Mouse (Mus musculus) kidney, postnatal 0 days (tissue): Measurements from ENCODE around the gene Kctd7. TPM values are rescaled to one million over a fixed set of nuclear protein-coding genes. Genes with fewer than 3 reads are reported as not detected.

Experiments used
- ATAC-seq: fragments of 200-750 bp; cut with Nextera tagmentation; replicated peaks from 2 replicates; pipeline ENCODE4 v1.8.0; 2017; ENCODE audit warnings: low read depth, moderate number of reproducible peaks, moderate TSS enrichment, moderate library complexity; ENCODE audit not compliant: low FRiP score
- DNase-seq: peaks from one replicate; pipeline ENCODE4 v3.0.0-alpha.2; 2016; ENCODE audit warnings: low spot score
- H3K27ac ChIP-seq: fragments of 300-500 bp; sonication (generic); 2 replicates; pipeline ENCODE4 v1.5.1; 2014; ENCODE audit warnings: mild to moderate bottlenecking
- H3K27me3 ChIP-seq: fragments of 300-500 bp; sonication (generic); 2 replicates; pipeline ENCODE4 v1.6.1; 2014; ENCODE audit warnings: low read length, mixed read lengths; ENCODE audit not compliant: insufficient read depth
- H3K36me3 ChIP-seq: fragments of 300-500 bp; sonication (generic); 2 replicates; pipeline ENCODE4 v1.6.1; 2014; ENCODE audit warnings: low read length, mixed read lengths; ENCODE audit not compliant: insufficient read depth
- H3K4me1 ChIP-seq: fragments of 300-500 bp; sonication (generic); replicated peaks from 2 replicates; pipeline ENCODE4 v1.6.1; 2014; ENCODE audit warnings: antibody characterized with exemption, low read length, mixed read lengths; ENCODE audit not compliant: insufficient read depth
- H3K4me2 ChIP-seq: fragments of 300-500 bp; sonication (generic); 2 replicates; pipeline ENCODE4 v1.6.1; 2014; ENCODE audit warnings: mild to moderate bottlenecking, low read length, moderate library complexity, mixed read lengths
- H3K4me3 ChIP-seq: fragments of 300-500 bp; sonication (generic); replicated peaks from 2 replicates; pipeline ENCODE4 v1.5.1; 2014; ENCODE audit warnings: low read depth, low read length
- H3K9ac ChIP-seq: fragments of 300-500 bp; sonication (generic); 2 replicates; pipeline ENCODE4 v1.6.1; 2014; ENCODE audit warnings: low read depth, low read length
- H3K9me3 ChIP-seq: fragments of 300-500 bp; sonication (generic); replicated peaks from 2 replicates; pipeline ENCODE4 v1.6.1; 2016; ENCODE audit warnings: low read length, inconsistent platforms, mixed read lengths
- CTCF ChIP-seq: IDR thresholded peaks from 2 replicates; pipeline ENCODE4 v1.5.1; 2016; ENCODE audit warnings: antibody characterized with exemption, low read depth, mild to moderate bottlenecking, moderate library complexity
- WGBS: fragments of 180-500 bp; shearing (Covaris S2); extraction: QIAGEN DNeasy Blood & Tissue Kit; methylation state at CpG from one replicate; pipeline ENCODE4 v1.1.7; 2014; 5-methylcytosine and 5-hydroxymethylcytosine counted together
- polyA plus RNA-seq: library from polyadenylated mRNA; unstranded; fragments of >200 nt; fragmentation: Nextera tagmentation; extraction: Ambion mirVana; gene quantifications from 2 replicates; pipeline ENCODE4 v1.2.1, GENCODE M21; 2015

Kctd7 gene
- polyA plus RNA-seq, 1 experiment from 2014 or later: 4.2 TPM

DNA sequence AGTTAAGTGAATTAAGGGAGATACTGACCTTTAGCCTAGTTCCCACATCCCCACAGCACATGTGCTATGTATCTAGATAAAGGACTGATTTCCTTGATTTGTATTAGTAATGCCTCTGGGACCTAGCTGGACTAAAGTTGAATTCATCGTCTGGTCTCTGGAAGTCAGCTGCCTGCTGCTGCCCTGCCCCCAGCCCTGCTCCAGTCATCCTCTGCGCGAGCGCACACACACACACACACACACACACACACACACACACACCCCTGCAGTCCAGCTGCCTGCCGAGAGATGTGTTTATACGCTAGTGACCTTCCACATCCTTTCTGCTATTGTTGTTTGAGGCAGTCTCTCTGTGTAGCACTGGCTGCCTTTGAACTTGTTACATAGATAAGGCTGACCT is 23.8 kb upstream of the Kctd7 start:
- H3K9ac ChIP-seq: no peak overlapping the region
- TF ChIP-seq CTCF: no peak
- ATAC-seq (peak; percentile 72; the same call in 1 of the 2 replicates), DNase-seq (peak; percentile 65)
- H3K27ac ChIP-seq: no peak overlapping the region
- 0 out of 2 replicates have a peak, but pooled peaks cover 4% of the 10 kb centered on the region for H3K4me1 ChIP-seq
- H3K9me3 ChIP-seq: no peaks in the 10 kb centered on the region
- H3K4me3 ChIP-seq: no peak overlapping the region
- H3K36me3 ChIP-seq: no peaks in the 10 kb centered on the region
- H3K4me2 ChIP-seq: no peak overlapping the region
- H3K27me3 ChIP-seq: no peaks in the 10 kb centered on the region
- 43% methylated on average over 6 of the region's 6 CpGs for WGBS

GRCm38 (mm10) chr5:130122355-130122754 is 22.3 kb upstream of the Kctd7 start:
- H3K27ac ChIP-seq: no peak overlapping the region
- H3K27me3 ChIP-seq: no peaks in the 10 kb centered on the region
- no peak overlapping the region for H3K4me3 ChIP-seq
- H3K4me2 ChIP-seq: no peak overlapping the region
- no peak for ATAC-seq
- no peak for TF ChIP-seq CTCF
- DNase-seq: no peak
- 87% methylated on average over 2 of the region's 2 CpGs for WGBS
- H3K36me3 ChIP-seq: no peaks in the 10 kb centered on the region
- H3K9me3 ChIP-seq: no peaks in the 10 kb centered on the region
- no peak overlapping the region for H3K9ac ChIP-seq
- 0 out of 2 replicates have a peak, but pooled peaks cover 4% of the 10 kb centered on the region for H3K4me1 ChIP-seq

DNA sequence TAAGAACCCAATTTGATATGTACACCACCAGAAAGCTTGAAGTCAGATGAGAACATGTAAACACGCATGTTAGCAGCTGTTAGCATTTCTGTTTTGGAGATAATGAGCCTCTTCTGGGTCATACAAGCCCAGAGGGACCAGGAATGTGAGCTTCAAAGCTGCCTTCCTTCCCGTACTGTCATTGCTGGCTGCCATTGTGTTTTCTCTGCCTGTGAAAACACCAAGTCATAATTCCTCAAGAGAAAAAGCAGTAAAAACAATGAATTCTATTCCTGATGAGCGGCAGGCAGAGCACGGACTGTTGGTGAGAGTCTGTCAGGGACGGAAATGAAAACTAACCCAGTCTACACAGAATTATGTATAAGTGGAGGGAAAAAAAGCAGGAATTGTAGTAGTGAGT is 20.4 kb upstream of the Kctd7 start:
- Histone ChIP-seq H3K9me3 (no peaks in the 10 kb centered on the region), H3K27me3 (no peaks in the 10 kb centered on the region), H3K36me3 (no peaks in the 10 kb centered on the region), H3K4me3 (no peak overlapping the region), H3K27ac (0 out of 2 replicates have a peak overlapping the region, but pooled peaks have one; percentile 54), H3K4me1 (no peaks in the 10 kb centered on the region), H3K9ac (no peak overlapping the region), H3K4me2 (no peak overlapping the region)
- 54% methylated on average over 5 of the region's 5 CpGs for WGBS
- TF ChIP-seq CTCF: no peak
- DNase-seq (peak; percentile 80), ATAC-seq (no peak)

- Histone ChIP-seq H3K27me3 (no peaks in the 10 kb centered on the region), H3K9ac (no peak overlapping the region), H3K4me3 (no peak overlapping the region), H3K4me2 (no peak overlapping the region), H3K4me1 (no peaks in the 10 kb centered on the region), H3K27ac (no peak overlapping the region), H3K9me3 (no peaks in the 10 kb centered on the region), H3K36me3 (no peaks in the 10 kb centered on the region)
- WGBS: 55% methylated on average over 11 of the region's 11 CpGs
- no peak for TF ChIP-seq CTCF
- ATAC-seq: peak; percentile 49; the same call in 1 of the 2 replicates
- no peak for DNase-seq
Observed at GRCm38 (mm10) chr5:130128686-130129523, 15.8 kb upstream of the Kctd7 start.

GRCm38 (mm10) chr5:130129524-130129793 is 15.2 kb upstream of the Kctd7 start:
- no peak overlapping the region for H3K4me2 ChIP-seq
- H3K9me3 ChIP-seq: no peaks in the 10 kb centered on the region
- H3K36me3 ChIP-seq: no peaks in the 10 kb centered on the region
- no peaks in the 10 kb centered on the region for H3K27me3 ChIP-seq
- TF ChIP-seq CTCF: no peak
- no peak overlapping the region for H3K27ac ChIP-seq
- ATAC-seq (no peak), DNase-seq (no peak)
- no peak overlapping the region for H3K4me3 ChIP-seq
- H3K9ac ChIP-seq: no peak overlapping the region
- WGBS: 82% methylated on average over 5 of the region's 5 CpGs
- H3K4me1 ChIP-seq: no peaks in the 10 kb centered on the region

DNA sequence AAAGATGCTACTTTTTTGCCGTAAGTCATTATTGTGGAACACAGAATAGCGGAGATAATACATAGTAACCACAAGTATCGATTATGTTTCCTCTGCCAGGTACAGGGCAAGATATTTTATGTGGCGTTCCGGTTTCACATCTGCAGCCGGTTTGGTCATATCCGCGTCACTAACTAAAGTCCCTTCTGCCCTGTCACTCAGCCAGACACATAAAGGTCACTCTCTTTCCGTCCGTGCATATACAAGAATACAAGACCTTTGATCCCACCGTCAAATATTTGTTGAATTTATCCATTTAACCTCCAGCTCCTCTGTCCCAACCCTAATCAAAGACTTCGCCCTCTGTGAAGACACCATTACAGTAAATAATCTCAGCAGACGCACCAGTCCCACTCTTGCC is 8.1 kb upstream of the Kctd7 start:
- Histone ChIP-seq H3K9me3 (no peaks in the 10 kb centered on the region), H3K27ac (no peak overlapping the region), H3K27me3 (no peaks in the 10 kb centered on the region), H3K4me1 (no peaks in the 10 kb centered on the region), H3K9ac (no peak overlapping the region), H3K4me2 (no peak overlapping the region), H3K36me3 (no peaks in the 10 kb centered on the region), H3K4me3 (no peak overlapping the region)
- WGBS: 92% methylated on average over 13 of the region's 13 CpGs
- ATAC-seq (no peak), DNase-seq (no peak)
- TF ChIP-seq CTCF: no peak

GRCm38 (mm10) chr5:130139393-130139792 is 5.3 kb upstream of the Kctd7 start:
- H3K36me3 ChIP-seq: no peaks in the 10 kb centered on the region
- 0 out of 2 replicates have a peak, but pooled peaks have one; percentile 42 for ATAC-seq
- peaks cover 5% of the 10 kb centered on the region; the same call in 1 of the 2 replicates for H3K4me1 ChIP-seq
- H3K27ac ChIP-seq: no peak overlapping the region
- peak; percentile 83 for DNase-seq
- H3K9me3 ChIP-seq: no peaks in the 10 kb centered on the region
- H3K4me3 ChIP-seq: no peak overlapping the region
- no peak overlapping the region for H3K9ac ChIP-seq
- peak; percentile 96 for TF ChIP-seq CTCF
- H3K27me3 ChIP-seq: no peaks in the 10 kb centered on the region
- 27% methylated on average over 8 of the region's 8 CpGs for WGBS
- no peak overlapping the region for H3K4me2 ChIP-seq
